Mouse (Mus musculus): ENCODE measurements at regions not wholly inside any gene's neighbourhood (a gene's known extent, or its start where the extent isn't known, plus 50 kb on each side); places are given as distances from the start of the nearest gene placed in this dataset.

DNA sequence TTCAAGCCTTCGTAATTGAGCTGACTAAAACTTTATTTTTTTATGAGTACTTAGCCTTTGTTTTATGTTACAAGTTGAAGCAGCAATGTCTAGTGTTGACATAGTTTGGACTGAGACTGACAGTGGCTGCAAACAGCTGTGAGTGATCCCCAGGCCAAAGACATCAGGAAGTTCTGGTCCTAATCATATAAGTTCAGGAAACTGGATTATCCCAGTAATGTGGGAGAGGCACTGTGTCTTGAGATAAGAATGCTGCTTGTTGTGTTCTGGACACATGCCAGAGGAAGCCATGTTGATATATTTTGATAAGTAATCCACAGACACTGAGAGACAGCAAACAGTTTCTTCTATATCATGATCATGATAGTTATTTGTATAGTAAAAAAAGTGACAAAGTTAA, 153.4 kb downstream of the Lrriq3 start:
- H3K4me3 ChIP-seq, result no peak overlapping the region
- no peaks in the 10 kb centered on the region for H3K4me1 ChIP-seq (replicated peaks)
- DNase-seq (ENCODE audit: low spot score), result no peak
- H3K9me3 ChIP-seq, result no peaks in the 10 kb centered on the region
- 77% methylated on average over 1 of the region's 1 CpGs for WGBS
- no peaks in the 10 kb centered on the region for H3K36me3 ChIP-seq
- H3K27me3 ChIP-seq (ENCODE audit: insufficient read depth, poor library complexity, severe bottlenecking), result no peaks in the 10 kb centered on the region
- H3K27ac ChIP-seq, result no peak overlapping the region

DNA sequence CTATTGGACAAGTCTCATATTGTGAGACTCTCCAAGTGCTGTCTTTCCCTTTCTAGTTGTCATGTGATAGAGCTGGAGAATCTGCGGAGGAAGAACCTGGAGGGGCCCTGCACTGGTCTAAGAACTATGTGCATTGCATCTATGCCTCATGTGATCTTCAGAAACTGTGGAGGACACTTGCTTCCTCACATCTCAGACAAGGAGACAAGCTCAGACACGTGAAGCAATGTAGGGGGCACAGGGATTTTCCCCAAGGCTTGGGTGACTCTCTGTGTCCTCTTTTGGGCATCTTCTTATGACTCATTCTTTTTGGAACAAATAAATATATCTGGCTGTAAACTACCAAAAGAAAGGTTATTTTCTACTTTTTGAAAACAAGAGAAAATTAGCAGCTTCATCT, 153.9 kb downstream of the Lrriq3 start:
- no peak overlapping the region for H3K27ac ChIP-seq
- no peaks in the 10 kb centered on the region for H3K36me3 ChIP-seq
- H3K27me3 ChIP-seq (ENCODE audit: insufficient read depth, poor library complexity, severe bottlenecking), result no peaks in the 10 kb centered on the region
- DNase-seq (ENCODE audit: low spot score), result no peak
- H3K4me3 ChIP-seq, result no peak overlapping the region
- 78% methylated on average over 2 of the region's 2 CpGs for WGBS
- no peaks in the 10 kb centered on the region for H3K9me3 ChIP-seq
- H3K4me1 ChIP-seq (replicated peaks), result no peaks in the 10 kb centered on the region

DNA sequence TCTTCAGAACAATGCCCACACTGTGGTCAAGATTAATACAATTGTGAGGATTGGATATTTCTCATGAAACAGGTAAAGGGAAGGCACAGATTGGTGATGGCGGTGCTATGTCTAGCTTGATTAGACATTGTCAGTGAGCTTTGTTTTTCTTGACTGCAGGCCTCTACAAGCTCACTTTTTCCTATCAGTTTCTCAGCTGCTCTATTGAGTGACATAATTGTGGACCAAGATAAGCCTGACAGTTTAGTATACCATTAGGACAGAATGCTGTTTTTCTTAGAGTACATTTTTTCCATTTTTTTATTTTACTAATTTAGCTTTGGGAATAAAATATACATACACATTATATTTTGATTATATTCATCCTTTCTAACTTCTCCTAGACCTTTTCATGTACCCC, 154.7 kb downstream of the Lrriq3 start:
- Histone ChIP-seq H3K27me3 (ENCODE audit: insufficient read depth, poor library complexity, severe bottlenecking) (no peaks in the 10 kb centered on the region), H3K4me1 (replicated peaks) (no peaks in the 10 kb centered on the region), H3K36me3 (no peaks in the 10 kb centered on the region), H3K9me3 (no peaks in the 10 kb centered on the region), H3K4me3 (no peak overlapping the region), H3K27ac (no peak overlapping the region)
- DNase-seq (ENCODE audit: low spot score), result no peak
- 87% methylated on average over 1 of the region's 1 CpGs for WGBS

DNA sequence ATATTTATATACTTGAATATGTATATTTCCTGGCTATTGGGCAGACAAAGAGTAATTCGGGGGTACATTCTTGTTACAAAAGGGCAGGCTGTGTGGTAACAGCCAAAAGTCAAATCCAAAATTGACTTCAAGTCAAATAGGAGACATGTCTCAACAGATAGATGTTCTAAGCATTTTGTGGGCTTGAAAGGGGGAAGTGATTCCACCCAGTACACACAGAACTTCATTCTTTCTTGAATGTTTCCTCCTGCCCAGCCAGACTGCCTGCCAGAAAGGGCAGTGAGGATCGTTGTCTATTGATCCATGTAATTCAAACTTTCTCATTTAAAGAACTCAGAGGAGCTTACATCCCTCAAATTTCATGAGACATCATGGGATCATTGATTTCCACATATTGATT, 157.7 kb downstream of the Lrriq3 start:
- H3K4me1 ChIP-seq (replicated peaks), result no peaks in the 10 kb centered on the region
- no peaks in the 10 kb centered on the region for H3K27me3 ChIP-seq (ENCODE audit: insufficient read depth, poor library complexity, severe bottlenecking)
- DNase-seq (ENCODE audit: low spot score), result no peak
- H3K9me3 ChIP-seq, result no peaks in the 10 kb centered on the region
- H3K4me3 ChIP-seq, result no peak overlapping the region
- H3K27ac ChIP-seq, result no peak overlapping the region
- 80% methylated on average over 2 of the region's 2 CpGs for WGBS
- H3K36me3 ChIP-seq, result no peaks in the 10 kb centered on the region

DNA sequence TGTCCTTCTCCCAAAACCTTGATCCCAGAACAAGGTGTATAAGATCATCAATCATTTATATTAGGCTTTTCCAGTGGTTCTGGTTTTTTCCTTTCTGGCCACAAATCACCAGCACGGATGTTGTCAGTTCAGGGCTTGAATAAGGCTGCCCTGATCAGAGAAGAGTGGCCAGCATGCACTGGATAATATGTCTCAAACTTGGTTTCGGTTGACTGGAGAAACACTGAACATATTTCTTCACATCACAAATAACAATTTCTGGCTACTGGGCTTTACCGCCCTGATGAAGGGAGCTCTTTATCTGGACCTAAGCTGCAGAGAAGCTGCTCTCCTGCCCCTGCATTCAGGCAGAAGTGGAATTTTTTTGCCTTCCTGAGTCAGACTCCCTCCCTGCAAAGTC, 205.0 kb downstream of the Lrriq3 start:
- no peaks in the 10 kb centered on the region for H3K27me3 ChIP-seq (ENCODE audit: insufficient read depth, poor library complexity, severe bottlenecking)
- H3K27ac ChIP-seq, result no peak overlapping the region
- no peaks in the 10 kb centered on the region for H3K4me1 ChIP-seq (replicated peaks)
- no peak for DNase-seq (ENCODE audit: low spot score)
- H3K4me3 ChIP-seq, result no peak overlapping the region
- no peaks in the 10 kb centered on the region for H3K9me3 ChIP-seq
- WGBS, result 75% methylated on average over 3 of the region's 3 CpGs
- no peaks in the 10 kb centered on the region for H3K36me3 ChIP-seq

DNA sequence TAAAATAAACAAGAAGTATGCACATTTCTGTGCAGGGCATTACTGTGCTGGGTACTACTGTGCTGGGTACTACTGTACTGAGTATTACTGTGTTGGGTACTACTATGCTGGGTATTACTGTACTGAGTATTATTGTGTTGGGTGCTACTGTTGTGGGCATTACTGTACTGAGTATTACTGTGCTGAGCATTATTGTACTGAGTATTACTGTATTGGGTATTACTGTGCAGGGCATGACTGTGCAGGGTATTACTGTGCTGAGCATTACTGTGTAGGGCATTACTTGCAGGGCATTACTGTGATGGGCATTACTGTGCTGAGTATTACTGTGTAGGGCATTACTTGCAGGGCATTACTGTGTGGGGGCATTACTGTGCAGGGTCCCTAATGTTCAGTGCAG, 205.5 kb downstream of the Lrriq3 start:
- Histone ChIP-seq H3K4me3 (no peak overlapping the region), H3K4me1 (replicated peaks) (no peaks in the 10 kb centered on the region), H3K36me3 (no peaks in the 10 kb centered on the region), H3K27me3 (ENCODE audit: insufficient read depth, poor library complexity, severe bottlenecking) (no peaks in the 10 kb centered on the region), H3K27ac (no peak overlapping the region), H3K9me3 (no peaks in the 10 kb centered on the region)
- no peak for DNase-seq (ENCODE audit: low spot score)

DNA sequence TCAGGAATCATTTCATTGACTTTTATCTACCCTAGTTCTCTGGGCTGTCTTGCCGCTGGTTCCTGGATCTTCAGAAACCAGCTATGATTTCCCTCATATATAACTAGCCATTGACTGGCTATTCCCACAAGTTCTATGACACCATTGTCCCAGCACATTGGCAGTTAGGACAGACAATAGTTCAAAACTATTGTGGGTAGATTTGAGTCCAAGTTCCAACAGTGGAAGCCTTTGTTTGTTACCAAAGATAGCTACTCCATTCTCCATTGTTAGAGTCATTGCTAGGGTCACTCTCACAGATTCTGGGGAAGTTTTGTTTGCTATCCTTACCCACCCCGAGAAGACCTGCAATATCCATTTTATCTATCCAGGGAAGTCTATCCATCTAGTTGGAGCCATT, 229.1 kb downstream of the Lrriq3 start:
- no peaks in the 10 kb centered on the region for H3K36me3 ChIP-seq
- no peaks in the 10 kb centered on the region for H3K9me3 ChIP-seq
- DNase-seq (ENCODE audit: low spot score), result no peak
- 87% methylated on average over 2 of the region's 2 CpGs for WGBS
- H3K27ac ChIP-seq, result no peak overlapping the region
- H3K27me3 ChIP-seq (ENCODE audit: insufficient read depth, poor library complexity, severe bottlenecking), result no peaks in the 10 kb centered on the region
- no peak overlapping the region for H3K4me3 ChIP-seq
- H3K4me1 ChIP-seq (replicated peaks), result no peaks in the 10 kb centered on the region

DNA sequence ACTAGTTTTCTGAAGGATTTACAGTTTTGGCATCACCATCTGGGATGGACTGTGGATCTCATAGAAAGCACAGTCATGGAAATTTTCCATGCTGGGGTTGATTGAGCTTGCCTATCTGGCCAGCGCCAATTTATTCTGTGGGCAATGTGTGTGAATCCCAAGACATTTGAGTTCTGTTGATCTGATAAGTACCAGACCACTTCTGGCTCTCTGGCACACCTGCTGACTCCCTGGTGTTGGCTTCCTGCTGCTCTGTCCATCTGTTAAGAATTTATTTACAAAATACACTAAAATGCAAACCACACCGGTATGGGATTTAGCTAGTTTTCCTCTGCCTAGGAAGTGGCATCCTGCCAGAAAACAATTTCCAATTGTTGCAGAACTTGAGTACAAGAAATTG, 236.5 kb downstream of the Lrriq3 start:
- Histone ChIP-seq H3K4me3 (no peak overlapping the region), H3K27ac (no peak overlapping the region), H3K4me1 (replicated peaks) (no peaks in the 10 kb centered on the region), H3K9me3 (no peaks in the 10 kb centered on the region), H3K36me3 (no peaks in the 10 kb centered on the region), H3K27me3 (ENCODE audit: insufficient read depth, poor library complexity, severe bottlenecking) (no peaks in the 10 kb centered on the region)
- DNase-seq (ENCODE audit: low spot score), result no peak
- WGBS, result 73% methylated on average over 2 of the region's 2 CpGs

DNA sequence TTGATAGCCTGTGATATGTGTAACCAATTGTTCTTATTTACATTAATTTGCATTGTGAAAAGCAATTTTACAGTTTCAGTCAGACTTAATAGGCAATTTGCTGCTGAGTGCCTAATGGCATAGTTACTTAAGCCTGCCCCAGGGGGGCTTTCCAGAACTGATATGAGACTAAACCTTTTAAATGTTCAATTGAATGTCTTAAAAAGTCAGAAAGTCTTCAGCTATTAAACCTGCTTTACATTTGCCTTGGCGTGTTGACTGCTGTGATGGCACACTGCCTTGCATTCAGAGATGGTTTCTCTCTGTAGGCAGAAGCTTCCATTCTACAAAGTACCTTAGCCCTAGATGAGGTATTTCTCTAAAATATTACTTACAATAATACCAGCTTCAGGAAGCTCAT, 256.0 kb downstream of the Lrriq3 start:
- Histone ChIP-seq H3K4me1 (replicated peaks) (no peaks in the 10 kb centered on the region), H3K36me3 (no peaks in the 10 kb centered on the region), H3K27ac (no peak overlapping the region), H3K27me3 (ENCODE audit: insufficient read depth, poor library complexity, severe bottlenecking) (no peaks in the 10 kb centered on the region), H3K4me3 (no peak overlapping the region), H3K9me3 (no peaks in the 10 kb centered on the region)
- no peak for DNase-seq (ENCODE audit: low spot score)
- 85% methylated on average over 1 of the region's 1 CpGs for whole genome bisulfite sequencing

DNA sequence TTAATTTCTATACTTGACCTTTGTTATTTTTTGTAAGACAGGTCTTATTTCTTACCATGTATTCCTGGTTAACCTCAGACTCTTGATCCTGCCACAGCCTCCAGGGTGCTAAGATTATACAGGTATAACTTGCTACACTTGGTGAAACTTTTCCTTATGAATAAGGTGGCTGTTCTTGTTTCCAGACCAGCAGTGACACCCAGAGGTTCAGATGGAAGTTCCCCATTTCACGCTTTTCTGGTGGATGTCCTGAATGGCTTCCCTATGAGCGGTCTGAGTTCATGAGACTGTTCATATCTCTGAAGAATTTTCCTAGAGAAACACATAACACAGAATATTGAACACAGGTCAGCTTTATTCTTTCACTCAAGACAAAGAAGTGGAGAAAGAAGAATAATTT, 258.4 kb downstream of the Lrriq3 start:
- Histone ChIP-seq H3K4me1 (replicated peaks) (no peaks in the 10 kb centered on the region), H3K36me3 (no peaks in the 10 kb centered on the region), H3K27ac (no peak overlapping the region), H3K4me3 (no peak overlapping the region), H3K27me3 (ENCODE audit: insufficient read depth, poor library complexity, severe bottlenecking) (no peaks in the 10 kb centered on the region), H3K9me3 (no peaks in the 10 kb centered on the region)
- 91% methylated on average over 2 of the region's 2 CpGs for WGBS
- DNase-seq (ENCODE audit: low spot score), result no peak

DNA sequence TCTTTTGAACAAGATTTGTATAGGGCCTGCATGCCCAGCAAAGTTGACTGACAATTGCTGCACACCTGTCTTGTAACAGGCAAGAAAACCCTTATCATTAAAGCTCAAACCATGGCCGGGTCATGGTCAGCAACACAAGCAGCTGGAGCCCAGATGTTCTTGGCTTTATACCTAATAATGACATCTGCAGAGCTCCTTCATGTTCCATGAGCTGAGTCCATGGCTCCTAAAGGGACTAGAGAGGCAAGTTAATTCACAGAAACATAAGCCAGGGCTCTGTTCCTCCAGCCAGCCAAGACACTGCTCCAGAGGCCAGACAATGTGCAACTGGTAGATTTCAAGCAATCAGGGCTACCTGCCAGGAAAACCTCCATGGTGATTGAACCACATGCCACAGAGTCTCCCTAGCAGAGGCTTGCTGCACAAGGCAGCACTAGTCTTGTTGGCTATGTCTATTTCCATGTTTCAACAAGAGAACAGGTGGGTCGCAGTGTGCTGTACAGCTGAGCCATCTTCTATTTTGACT, 259.1 kb downstream of the Lrriq3 start:
- Histone ChIP-seq H3K27me3 (ENCODE audit: insufficient read depth, poor library complexity, severe bottlenecking) (no peaks in the 10 kb centered on the region), H3K9me3 (no peaks in the 10 kb centered on the region)
- WGBS, result 90% methylated on average over 2 of the region's 2 CpGs

DNA sequence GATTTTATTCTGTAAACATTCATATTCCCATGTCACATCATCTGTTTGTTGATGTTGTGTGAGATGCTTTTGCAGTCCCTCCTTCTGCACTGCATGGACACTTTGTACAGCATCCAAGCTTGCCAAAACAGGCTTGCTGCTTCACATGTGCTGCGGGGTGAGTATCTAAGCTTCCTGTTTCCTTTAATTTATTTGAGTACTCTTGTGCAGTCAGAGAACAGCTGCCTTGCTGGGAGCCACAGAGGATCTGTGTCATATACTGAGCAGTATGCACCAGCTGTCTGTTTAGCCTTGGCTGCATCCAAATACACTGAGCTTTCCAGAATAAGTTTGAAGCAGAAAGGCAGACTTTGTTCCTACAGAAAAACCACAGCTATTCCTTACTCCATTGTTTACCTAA, 267.2 kb downstream of the Lrriq3 start:
- Histone ChIP-seq H3K9me3 (no peaks in the 10 kb centered on the region), H3K4me3 (no peak overlapping the region), H3K36me3 (no peaks in the 10 kb centered on the region), H3K27me3 (ENCODE audit: insufficient read depth, poor library complexity, severe bottlenecking) (no peaks in the 10 kb centered on the region), H3K27ac (no peak overlapping the region), H3K4me1 (replicated peaks) (no peaks in the 10 kb centered on the region)
- DNase-seq (ENCODE audit: low spot score), result no peak
- 89% methylated on average over 1 of the region's 1 CpGs for WGBS

More for the DNA sequence above, 259.1 kb downstream of the Lrriq3 start:
- no peak overlapping the region for H3K4me3 ChIP-seq
- H3K36me3 ChIP-seq, result no peaks in the 10 kb centered on the region
- no peaks in the 10 kb centered on the region for H3K4me1 ChIP-seq (replicated peaks)
- DNase-seq (ENCODE audit: low spot score), result no peak
- H3K27ac ChIP-seq, result no peak overlapping the region

DNA sequence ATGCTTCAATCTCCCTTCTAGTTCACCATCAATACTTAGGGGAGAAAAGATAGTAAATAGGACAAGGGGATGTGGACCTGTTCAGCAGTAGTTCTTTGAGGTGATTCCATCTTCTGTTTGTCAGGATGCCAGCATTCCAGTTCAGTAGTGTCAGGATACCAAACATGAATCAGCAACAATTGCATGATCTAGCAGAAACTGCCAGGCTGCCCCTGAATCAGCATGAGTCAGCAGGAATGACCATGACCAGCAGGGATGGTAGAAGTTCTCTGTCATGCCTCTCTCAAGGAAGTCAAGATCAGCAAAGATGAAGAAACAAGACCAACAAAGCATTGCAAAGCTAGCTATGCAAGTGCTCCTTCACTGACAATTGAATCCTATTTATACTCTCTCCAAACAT, 277.5 kb downstream of the Lrriq3 start:
- H3K27ac ChIP-seq, result no peak overlapping the region
- no peaks in the 10 kb centered on the region for H3K27me3 ChIP-seq (ENCODE audit: insufficient read depth, poor library complexity, severe bottlenecking)
- no peak overlapping the region for H3K4me3 ChIP-seq
- no peaks in the 10 kb centered on the region for H3K4me1 ChIP-seq (replicated peaks)
- no peaks in the 10 kb centered on the region for H3K36me3 ChIP-seq
- DNase-seq (ENCODE audit: low spot score), result no peak
- H3K9me3 ChIP-seq, result no peaks in the 10 kb centered on the region

DNA sequence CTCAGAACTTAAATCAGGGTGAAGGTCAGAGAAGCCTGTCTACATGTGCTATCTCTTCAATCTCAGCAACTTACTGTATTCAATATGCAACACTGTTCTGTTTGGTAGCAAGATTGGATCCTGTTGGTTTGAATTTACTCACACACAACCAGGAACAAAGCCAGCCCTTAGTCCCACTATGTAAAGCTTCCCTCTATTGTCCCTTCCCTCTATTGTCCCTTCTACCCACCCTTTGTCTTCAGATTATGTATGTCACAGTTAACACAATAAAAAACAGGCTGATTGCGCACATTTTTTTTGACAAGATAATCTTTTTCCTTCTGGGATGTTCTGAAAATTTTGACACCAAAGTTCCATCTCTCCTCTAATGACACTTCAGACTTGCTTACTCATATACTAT, 280.4 kb downstream of the Lrriq3 start:
- H3K4me1 ChIP-seq (replicated peaks), result no peaks in the 10 kb centered on the region
- WGBS, result 71% methylated on average over 1 of the region's 1 CpGs
- no peak overlapping the region for H3K27ac ChIP-seq
- no peaks in the 10 kb centered on the region for H3K27me3 ChIP-seq (ENCODE audit: insufficient read depth, poor library complexity, severe bottlenecking)
- no peaks in the 10 kb centered on the region for H3K9me3 ChIP-seq
- H3K4me3 ChIP-seq, result no peak overlapping the region
- H3K36me3 ChIP-seq, result no peaks in the 10 kb centered on the region
- DNase-seq (ENCODE audit: low spot score), result no peak

Measured in hindbrain, embryonic 10.5 days (tissue).